Mouse (Mus musculus): ENCODE measurements around the gene Scarb1. TPM values are rescaled to one million over a fixed set of nuclear protein-coding genes. Genes with fewer than 3 reads are reported as not detected.
A peak's percentile ranks its signal among the peaks of the same experiment; 100 is the strongest.

The Scarb1 gene
- polyA plus RNA-seq, 2 experiments, result 40.1 to 67.7 TPM

GRCm38 (mm10) chr5:125249187-125249586 is 91.7 kb downstream of the Scarb1 start:
- 52% methylated on average over 6 of the region's 6 CpGs for WGBS
- H3K36me3 ChIP-seq (ENCODE audit: control insufficient read depth, insufficient read depth, low read length), result no peaks in the 10 kb centered on the region
- no peak overlapping the region for H3K9ac ChIP-seq (ENCODE audit: low read depth, low read length, severe bottlenecking)
- no peaks in the 10 kb centered on the region for H3K27me3 ChIP-seq (ENCODE audit: control insufficient read depth, insufficient read depth, low read length)
- peaks cover 16% of the 10 kb centered on the region for H3K4me1 ChIP-seq (ENCODE audit: control insufficient read depth, insufficient read depth, low read length)
- H3K27ac ChIP-seq (replicated peaks; ENCODE audit: low read depth, low read length), result no peak overlapping the region
- no peak overlapping the region for H3K4me2 ChIP-seq (replicated peaks; ENCODE audit: low read depth, low read length, severe bottlenecking)
- no peak for ATAC-seq (ENCODE audit: low FRiP score, low read depth)
- H3K4me3 ChIP-seq (replicated peaks; ENCODE audit: low read length), result no peak overlapping the region
- no peak for DNase-seq (ENCODE audit: low spot score)
- no peak for TF ChIP-seq POLR2A (IDR thresholded peaks at IDR 0.05; ENCODE audit: borderline replicate concordance, extremely low read depth, insufficient read depth, insufficient read length)
- H3K9me3 ChIP-seq (ENCODE audit: control insufficient read depth, low read length), result no peaks in the 10 kb centered on the region

- Histone ChIP-seq H3K27me3 (ENCODE audit: control insufficient read depth, insufficient read depth, low read length) (no peaks in the 10 kb centered on the region), H3K36me3 (ENCODE audit: control insufficient read depth, insufficient read depth, low read length) (no peaks in the 10 kb centered on the region), H3K9me3 (ENCODE audit: control insufficient read depth, low read length) (no peaks in the 10 kb centered on the region), H3K4me2 (replicated peaks; ENCODE audit: low read depth, low read length, severe bottlenecking) (no peak overlapping the region), H3K9ac (ENCODE audit: low read depth, low read length, severe bottlenecking) (no peak overlapping the region), H3K4me1 (ENCODE audit: control insufficient read depth, insufficient read depth, low read length) (peaks cover 21% of the 10 kb centered on the region), H3K4me3 (replicated peaks; ENCODE audit: low read length) (no peak overlapping the region), H3K27ac (replicated peaks; ENCODE audit: low read depth, low read length) (no peak overlapping the region)
- no peak for ATAC-seq (ENCODE audit: low FRiP score, low read depth)
- no peak for DNase-seq (ENCODE audit: low spot score)
- 82% methylated on average over 4 of the region's 4 CpGs for WGBS
- no peak for TF ChIP-seq POLR2A (IDR thresholded peaks at IDR 0.05; ENCODE audit: borderline replicate concordance, extremely low read depth, insufficient read depth, insufficient read length)
Measured at GRCm38 (mm10) chr5:125246711-125247110, 94.2 kb downstream of the Scarb1 start.

DNA sequence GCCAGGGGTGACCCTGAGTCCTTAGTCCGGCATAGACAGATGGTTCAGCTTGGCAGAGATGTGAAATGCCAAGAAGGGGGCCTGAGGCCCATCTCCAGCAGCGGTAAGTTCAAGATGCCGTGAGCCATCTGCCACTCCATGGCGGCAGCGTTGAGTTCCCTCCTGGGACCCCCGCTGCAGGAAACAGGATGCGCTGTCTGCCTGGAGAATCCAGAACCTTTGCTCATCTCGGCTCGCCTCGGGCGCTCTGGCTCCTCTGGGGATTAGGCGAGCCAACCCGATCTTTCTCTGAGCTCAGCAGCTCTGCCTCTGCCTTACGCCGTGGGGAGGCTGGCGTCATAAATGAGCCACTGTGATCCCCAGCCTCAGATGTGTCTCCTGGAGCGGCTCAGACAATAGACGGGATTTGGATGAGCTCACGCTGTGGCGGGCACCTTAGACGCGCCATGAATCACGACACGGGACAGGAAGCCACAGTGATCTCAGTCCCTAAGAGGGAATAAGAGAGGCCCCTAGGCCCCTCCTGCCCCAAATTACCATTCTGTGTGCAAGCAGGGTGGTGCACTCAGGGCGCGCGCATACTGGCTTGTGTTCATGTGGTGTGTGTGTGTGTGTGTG is 95.3 kb downstream of the Scarb1 start:
- WGBS, result 4% methylated on average over 27 of the region's 27 CpGs
- Histone ChIP-seq H3K27me3 (ENCODE audit: control insufficient read depth, insufficient read depth, low read length) (no peaks in the 10 kb centered on the region), H3K9me3 (ENCODE audit: control insufficient read depth, low read length) (no peaks in the 10 kb centered on the region), H3K9ac (ENCODE audit: low read depth, low read length, severe bottlenecking) (peak overlapping the region; percentile 35), H3K4me1 (ENCODE audit: control insufficient read depth, insufficient read depth, low read length) (peaks cover 22% of the 10 kb centered on the region), H3K27ac (replicated peaks; ENCODE audit: low read depth, low read length) (peak overlapping the region; percentile 44), H3K4me3 (replicated peaks; ENCODE audit: low read length) (peak overlapping the region; percentile 19), H3K4me2 (replicated peaks; ENCODE audit: low read depth, low read length, severe bottlenecking) (peak overlapping the region; percentile 54), H3K36me3 (ENCODE audit: control insufficient read depth, insufficient read depth, low read length) (no peaks in the 10 kb centered on the region)
- TF ChIP-seq POLR2A (IDR thresholded peaks at IDR 0.05; ENCODE audit: borderline replicate concordance, extremely low read depth, insufficient read depth, insufficient read length), result no peak
- peak; percentile 60 for DNase-seq (ENCODE audit: low spot score)
- ATAC-seq (ENCODE audit: low FRiP score, low read depth), result peak; percentile 54

DNA sequence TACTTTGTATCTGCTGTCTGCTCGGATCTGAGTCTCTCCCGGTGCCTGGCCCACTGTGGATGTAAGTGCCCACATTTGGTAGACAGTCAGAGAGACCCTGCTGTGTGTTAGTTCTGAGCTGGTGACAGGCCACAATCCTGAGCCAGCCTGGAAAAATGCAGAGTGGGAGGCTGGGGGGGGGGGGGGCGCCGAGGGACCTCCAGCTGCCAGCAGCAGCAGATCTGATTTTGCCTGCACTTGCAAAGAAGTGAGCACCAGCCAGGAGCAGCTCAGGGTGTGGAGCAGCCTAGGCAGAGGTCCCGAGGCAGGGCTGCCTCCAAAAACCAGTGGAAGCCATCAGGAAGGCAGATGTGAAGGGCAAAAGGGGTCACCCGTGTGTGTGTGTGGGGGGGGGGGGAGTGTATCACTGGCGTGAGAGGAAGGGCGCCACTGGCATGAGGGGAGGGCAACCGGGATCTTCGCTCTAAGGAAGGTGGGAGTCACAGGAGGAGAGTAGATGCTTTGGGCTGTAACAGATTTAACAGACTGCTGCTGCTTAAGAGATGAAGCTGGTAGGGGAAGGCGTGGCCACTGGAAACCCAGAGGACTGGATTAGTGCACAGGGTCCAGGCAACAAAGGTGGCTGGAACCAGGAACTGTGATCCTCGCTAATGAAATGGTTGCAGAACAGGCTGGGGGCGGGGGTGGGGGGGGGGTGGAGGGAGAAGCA is 95.9 kb downstream of the Scarb1 start:
- 16% methylated on average over 10 of the region's 13 CpGs for WGBS
- H3K4me1 ChIP-seq (ENCODE audit: control insufficient read depth, insufficient read depth, low read length), result peaks cover 22% of the 10 kb centered on the region
- peak overlapping the region; percentile 44 for H3K27ac ChIP-seq (replicated peaks; ENCODE audit: low read depth, low read length)
- peak; percentile 34; the same call in 1 of the 2 replicates for ATAC-seq (ENCODE audit: low FRiP score, low read depth)
- TF ChIP-seq POLR2A (IDR thresholded peaks at IDR 0.05; ENCODE audit: borderline replicate concordance, extremely low read depth, insufficient read depth, insufficient read length), result no peak
- H3K27me3 ChIP-seq (ENCODE audit: control insufficient read depth, insufficient read depth, low read length), result no peaks in the 10 kb centered on the region
- H3K4me2 ChIP-seq (replicated peaks; ENCODE audit: low read depth, low read length, severe bottlenecking), result peak overlapping the region; percentile 54
- H3K36me3 ChIP-seq (ENCODE audit: control insufficient read depth, insufficient read depth, low read length), result no peaks in the 10 kb centered on the region
- peak overlapping the region; percentile 35 for H3K9ac ChIP-seq (ENCODE audit: low read depth, low read length, severe bottlenecking)
- H3K4me3 ChIP-seq (replicated peaks; ENCODE audit: low read length), result peak overlapping the region; percentile 19
- no peaks in the 10 kb centered on the region for H3K9me3 ChIP-seq (ENCODE audit: control insufficient read depth, low read length)
- DNase-seq (ENCODE audit: low spot score), result no peak

GRCm38 (mm10) chr5:125243928-125244327 is 97.0 kb downstream of the Scarb1 start:
- Histone ChIP-seq H3K9me3 (ENCODE audit: control insufficient read depth, low read length) (no peaks in the 10 kb centered on the region), H3K4me2 (replicated peaks; ENCODE audit: low read depth, low read length, severe bottlenecking) (no peak overlapping the region), H3K4me1 (ENCODE audit: control insufficient read depth, insufficient read depth, low read length) (peaks cover 22% of the 10 kb centered on the region), H3K9ac (ENCODE audit: low read depth, low read length, severe bottlenecking) (no peak overlapping the region), H3K27me3 (ENCODE audit: control insufficient read depth, insufficient read depth, low read length) (no peaks in the 10 kb centered on the region), H3K27ac (replicated peaks; ENCODE audit: low read depth, low read length) (no peak overlapping the region), H3K36me3 (ENCODE audit: control insufficient read depth, insufficient read depth, low read length) (no peaks in the 10 kb centered on the region), H3K4me3 (replicated peaks; ENCODE audit: low read length) (no peak overlapping the region)
- WGBS, result 65% methylated on average over 6 of the region's 6 CpGs
- no peak for TF ChIP-seq POLR2A (IDR thresholded peaks at IDR 0.05; ENCODE audit: borderline replicate concordance, extremely low read depth, insufficient read depth, insufficient read length)
- ATAC-seq (ENCODE audit: low FRiP score, low read depth) (peak; percentile 20; the same call in 1 of the 2 replicates), DNase-seq (ENCODE audit: low spot score) (no peak)

All from limb, embryonic 14.5 days (tissue).